Mouse (Mus musculus) ES-Bruce4 (cell line): ENCODE data around the gene Tgfbr3l. TPM values are rescaled to one million over a fixed set of nuclear protein-coding genes. Genes with fewer than 3 reads are reported as not detected.

Experiments used
- H3K27ac ChIP-seq: 2 replicates; pipeline ENCODE4 v1.5.1; 2012; ENCODE audit warnings: low read length, inconsistent platforms; ENCODE audit not compliant: insufficient read depth
- H3K27me3 ChIP-seq: 2 replicates; pipeline ENCODE4 v1.6.1; 2012; ENCODE audit warnings: mild to moderate bottlenecking, low read length, inconsistent platforms; ENCODE audit not compliant: control insufficient read depth, poor library complexity, insufficient read depth, severe bottlenecking
- H3K36me3 ChIP-seq: 2 replicates; pipeline ENCODE4 v1.6.1; 2012; ENCODE audit warnings: inconsistent platforms, mild to moderate bottlenecking, low read length, moderate library complexity; ENCODE audit not compliant: control insufficient read depth, poor library complexity, insufficient read depth, severe bottlenecking
- H3K4me1 ChIP-seq: one replicate; pipeline ENCODE4 v1.8.1; 2011; ENCODE audit warnings: low read length; ENCODE audit not compliant: control insufficient read depth, insufficient read depth
- H3K4me3 ChIP-seq: 2 replicates; pipeline ENCODE4 v1.5.1; 2011; ENCODE audit warnings: low read depth, mild to moderate bottlenecking, low read length
- H3K9ac ChIP-seq: 2 replicates; pipeline ENCODE4 v1.6.1; 2012; ENCODE audit warnings: low read depth, mild to moderate bottlenecking, inconsistent platforms; ENCODE audit not compliant: poor library complexity, severe bottlenecking
- H3K9me3 ChIP-seq: replicated peaks from 2 replicates; pipeline ENCODE4 v1.6.1; 2012; ENCODE audit warnings: mild to moderate bottlenecking, low read length, inconsistent platforms; ENCODE audit not compliant: control insufficient read depth, poor library complexity, insufficient read depth, severe bottlenecking
- CTCF ChIP-seq: IDR thresholded peaks from one replicate; pipeline ENCODE4 v1.8.1; 2011; ENCODE audit warnings: low read depth, low read length
- EP300 ChIP-seq: IDR thresholded peaks from 2 replicates; pipeline ENCODE4 v1.6.1; 2011; ENCODE audit warnings: low read depth, low read length; ENCODE audit not compliant: insufficient read depth
- POLR2A ChIP-seq: IDR thresholded peaks from one replicate; pipeline ENCODE4 v1.8.1; 2011; ENCODE audit warnings: low read length; ENCODE audit not compliant: insufficient read depth
- polyA plus RNA-seq: library from polyadenylated mRNA; stranded (reverse); fragments of >200 nt; gene quantifications from 2 replicates; pipeline ENCODE4 v1.2.4, GENCODE M21; 2011; ENCODE audit warnings: low read depth; ENCODE audit not compliant: missing spikeins, insufficient read depth, insufficient read length

Gene Tgfbr3l
- polyA plus RNA-seq, 1 experiment = 4.2 TPM

GRCm38 (mm10) chr8:4211097-4211496 is 36.9 kb upstream of the Tgfbr3l start:
- TF ChIP-seq EP300 = no peak
- no peak for TF ChIP-seq POLR2A
- no peak for TF ChIP-seq CTCF
- Histone ChIP-seq H3K36me3 (no peaks in the 10 kb centered on the region), H3K4me1 (peaks cover 4% of the 10 kb centered on the region), H3K27ac (no peak overlapping the region), H3K9ac (no peak overlapping the region), H3K4me3 (no peak overlapping the region), H3K27me3 (no peaks in the 10 kb centered on the region; the same call in 1 of the 2 replicates), H3K9me3 (no peaks in the 10 kb centered on the region)

- TF ChIP-seq POLR2A (no peak), EP300 (no peak), CTCF (no peak)
- Histone ChIP-seq H3K9ac (no peak overlapping the region), H3K4me1 (peaks cover 4% of the 10 kb centered on the region), H3K27me3 (no peaks in the 10 kb centered on the region; the same call in 1 of the 2 replicates), H3K4me3 (peak overlapping the region; percentile 23), H3K9me3 (no peaks in the 10 kb centered on the region), H3K36me3 (no peaks in the 10 kb centered on the region), H3K27ac (no peak overlapping the region)
Observed at GRCm38 (mm10) chr8:4212809-4213209, 35.2 kb upstream of the Tgfbr3l start.

GRCm38 (mm10) chr8:4213210-4214005 is 34.6 kb upstream of the Tgfbr3l start:
- 0 out of 2 replicates have a peak overlapping the region, but pooled peaks have one; percentile 7 for H3K9ac ChIP-seq
- H3K27me3 ChIP-seq = no peaks in the 10 kb centered on the region; the same call in 1 of the 2 replicates
- TF ChIP-seq POLR2A = no peak
- H3K36me3 ChIP-seq = no peaks in the 10 kb centered on the region
- no peak overlapping the region for H3K27ac ChIP-seq
- H3K4me3 ChIP-seq = peak overlapping the region; percentile 26
- H3K4me1 ChIP-seq = peaks cover 4% of the 10 kb centered on the region
- H3K9me3 ChIP-seq = no peaks in the 10 kb centered on the region

GRCm38 (mm10) chr8:4214006-4214980 is 33.7 kb upstream of the Tgfbr3l start:
- no peaks in the 10 kb centered on the region for H3K9me3 ChIP-seq
- TF ChIP-seq EP300 = no peak
- no peak for TF ChIP-seq POLR2A
- no peak for TF ChIP-seq CTCF
- peak overlapping the region; percentile 26 for H3K4me3 ChIP-seq
- H3K36me3 ChIP-seq = no peaks in the 10 kb centered on the region
- no peaks in the 10 kb centered on the region; the same call in 1 of the 2 replicates for H3K27me3 ChIP-seq
- peaks cover 4% of the 10 kb centered on the region for H3K4me1 ChIP-seq
- 0 out of 2 replicates have a peak overlapping the region, but pooled peaks have one; percentile 7 for H3K9ac ChIP-seq
- H3K27ac ChIP-seq = no peak overlapping the region

GRCm38 (mm10) chr8:4216296-4216695 is 31.7 kb upstream of the Tgfbr3l start:
- no peaks in the 10 kb centered on the region; the same call in 1 of the 2 replicates for H3K27me3 ChIP-seq
- peak overlapping the region; percentile 66 for H3K4me3 ChIP-seq
- H3K36me3 ChIP-seq = no peaks in the 10 kb centered on the region
- TF ChIP-seq POLR2A = no peak
- no peak for TF ChIP-seq EP300
- TF ChIP-seq CTCF = no peak
- peaks cover 4% of the 10 kb centered on the region for H3K4me1 ChIP-seq
- H3K9ac ChIP-seq = peak overlapping the region; percentile 65
- no peak overlapping the region for H3K27ac ChIP-seq
- H3K9me3 ChIP-seq = no peaks in the 10 kb centered on the region
